Comparison of ENCODE assay signal across 16 mouse cellular contexts in genomic region chr2:81200541-81200940, GRCm38 (mm10).
"Had no signal": no experiment of that assay in that cellular context is flagged by ENCODE, and none has a peak within 500 bp of the region (broad histone marks: within the 10 kb centered on the region; RNA-seq: fewer than 3 reads in every experiment).

No protein-coding gene starts in this region.

- H3K4me1 ChIP-seq: neural tube, embryonic 13.5 days; neural tube, embryonic 15.5 days; stomach, embryonic 15.5 days had no signal

- DNase-seq: retina, postnatal 1 day; right cerebral cortex, adult 18-20 months; right cerebral cortex, postnatal 14 days; right cerebral cortex, postnatal 25 days; right cerebral cortex, postnatal 4 days; spleen, adult 18-20 months; thymus, adult 18-20 months; thymus, adult 2 months; thymus, postnatal 14 days; thymus, postnatal 25 days; thymus, postnatal 36 days; thymus, postnatal 4 days had no signal

- H3K36me3 ChIP-seq: neural tube, embryonic 13.5 days; neural tube, embryonic 15.5 days; stomach, embryonic 15.5 days had no signal

- H3K27ac ChIP-seq: neural tube, embryonic 13.5 days; neural tube, embryonic 15.5 days; stomach, embryonic 15.5 days; stomach, postnatal 0 days had no signal

- H3K27me3 ChIP-seq: neural tube, embryonic 13.5 days; neural tube, embryonic 15.5 days; stomach, embryonic 15.5 days had no signal

- H3K9me3 ChIP-seq: neural tube, embryonic 13.5 days; neural tube, embryonic 15.5 days; stomach, embryonic 15.5 days had no signal

- H3K4me3 ChIP-seq: neural tube, embryonic 13.5 days; neural tube, embryonic 15.5 days; stomach, embryonic 15.5 days had no signal
